Mouse (Mus musculus) liver, postnatal 0 days (tissue): Measurements from ENCODE around the gene Naa20. TPM values are rescaled to one million over a fixed set of nuclear protein-coding genes. Genes with fewer than 3 reads are reported as not detected.

ENCODE experiments used
- ATAC-seq: fragments of 200-750 bp; cut with Nextera tagmentation; 2 replicates; pipeline ENCODE4 v1.8.0; 2017; ENCODE audit warnings: mild to moderate bottlenecking, moderate library complexity
- DNase-seq: peaks from one replicate; pipeline ENCODE4 v3.0.0-alpha.2; 2016
- H3K27ac ChIP-seq: fragments of 300-500 bp; sonication (generic); 2 replicates; pipeline ENCODE4 v1.5.1; 2014; ENCODE audit warnings: antibody characterized with exemption, moderate library complexity, mild to moderate bottlenecking, low read depth
- H3K27me3 ChIP-seq: fragments of 300-500 bp; sonication (generic); 2 replicates; pipeline ENCODE4 v1.6.1; 2014; ENCODE audit warnings: low read length, control low read depth, mixed read lengths; ENCODE audit not compliant: insufficient read depth
- H3K36me3 ChIP-seq: fragments of 300-500 bp; sonication (generic); replicated peaks from 2 replicates; pipeline ENCODE4 v1.6.1; 2014; ENCODE audit warnings: mild to moderate bottlenecking, control low read depth, low read length, moderate library complexity, mixed read lengths; ENCODE audit not compliant: insufficient read depth
- H3K4me1 ChIP-seq: fragments of 300-500 bp; sonication (generic); 2 replicates; pipeline ENCODE4 v1.6.1; 2014; ENCODE audit warnings: antibody characterized with exemption, mild to moderate bottlenecking, control low read depth; ENCODE audit not compliant: insufficient read depth
- H3K4me2 ChIP-seq: fragments of 300-500 bp; sonication (generic); 2 replicates; pipeline ENCODE4 v1.6.1; 2014; ENCODE audit warnings: low read depth, mild to moderate bottlenecking, low read length, moderate library complexity, mixed read lengths
- H3K4me3 ChIP-seq: fragments of 300-500 bp; sonication (generic); 2 replicates; pipeline ENCODE4 v1.5.1; 2014; ENCODE audit warnings: low read depth, low read length
- H3K9ac ChIP-seq: fragments of 300-500 bp; sonication (generic); replicated peaks from 2 replicates; pipeline ENCODE4 v1.6.1; 2014; ENCODE audit warnings: mild to moderate bottlenecking, moderate library complexity
- H3K9me3 ChIP-seq: fragments of 300-500 bp; sonication (generic); 2 replicates; pipeline ENCODE4 v1.6.1; 2016; ENCODE audit warnings: mild to moderate bottlenecking, control low read depth, low read length, mixed read lengths
- CTCF ChIP-seq: sonication (generic); IDR thresholded peaks from 2 replicates; pipeline ENCODE4 v1.5.1; 2016; ENCODE audit warnings: antibody characterized with exemption, low read depth
- EP300 ChIP-seq: IDR thresholded peaks from 2 replicates; pipeline ENCODE4 v1.6.1; 2016; ENCODE audit warnings: antibody characterized with exemption, low read depth, mild to moderate bottlenecking
- WGBS: fragments of 180-500 bp; shearing (Covaris S2); extraction: QIAGEN DNeasy Blood & Tissue Kit; methylation state at CpG from one replicate; pipeline ENCODE4 v1.1.7; 2014; ENCODE audit not compliant: insufficient replicate concordance; 5-methylcytosine and 5-hydroxymethylcytosine counted together
- polyA plus RNA-seq: library from polyadenylated mRNA; unstranded; fragments of >200 nt; fragmentation: Nextera tagmentation; extraction: Ambion mirVana; gene quantifications from 2 replicates; pipeline ENCODE4 v1.2.1, GENCODE M21; 2015

Gene Naa20
- polyA plus RNA-seq, 1 experiment from 2014 or later = 60.0 TPM

DNA sequence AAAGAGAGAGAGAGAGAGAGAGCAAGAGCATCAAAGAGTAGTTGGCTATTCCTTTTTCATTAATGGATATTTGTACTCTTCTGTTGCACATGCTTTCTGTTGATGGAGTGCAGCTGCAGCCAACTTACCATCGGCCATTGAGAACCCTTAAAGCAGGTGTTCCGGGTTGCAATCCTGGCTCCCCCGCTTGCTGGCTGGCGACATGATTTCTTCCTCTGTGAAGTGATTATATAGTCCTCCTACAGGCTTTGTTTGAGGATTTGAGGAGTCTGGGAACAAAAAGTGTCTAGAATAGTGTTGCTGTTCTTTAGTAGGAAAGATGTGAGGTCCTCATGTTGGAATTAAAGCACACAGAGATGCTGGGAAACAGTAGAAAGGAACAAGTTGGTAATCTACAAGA lies 30.6 kb upstream of the Naa20 start:
- WGBS = 85% methylated on average over 4 of the region's 4 CpGs
- H3K36me3 ChIP-seq = peaks cover 5% of the 10 kb centered on the region; the same call in 1 of the 2 replicates
- no peak overlapping the region for H3K4me2 ChIP-seq
- H3K9ac ChIP-seq = no peak overlapping the region
- 0 out of 2 replicates have a peak, but pooled peaks cover 4% of the 10 kb centered on the region for H3K9me3 ChIP-seq
- no peaks in the 10 kb centered on the region for H3K27me3 ChIP-seq
- H3K4me3 ChIP-seq = no peak overlapping the region
- no peak for ATAC-seq
- H3K4me1 ChIP-seq = no peaks in the 10 kb centered on the region; the same call in 1 of the 2 replicates
- H3K27ac ChIP-seq = no peak overlapping the region
- TF ChIP-seq EP300 (no peak), CTCF (no peak)
- no peak for DNase-seq

DNA sequence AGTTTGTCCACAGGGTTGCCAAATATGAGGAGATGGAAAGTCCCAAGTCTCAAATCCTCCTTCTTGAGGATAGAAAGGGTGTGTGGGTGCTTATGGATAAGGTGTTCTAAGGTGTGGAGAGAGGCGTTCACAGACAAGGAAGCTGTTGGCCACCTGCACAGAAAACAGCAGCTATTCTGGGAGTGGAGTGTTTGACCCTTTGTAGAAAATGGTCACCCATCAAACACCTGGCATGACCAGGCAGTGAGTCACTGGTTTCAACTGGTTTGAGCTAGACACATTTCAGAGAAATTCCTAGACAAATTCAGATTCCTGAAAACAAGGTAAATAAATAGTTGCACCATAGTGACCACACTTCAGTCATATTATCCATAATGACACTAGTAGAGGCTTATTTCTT lies 29.8 kb upstream of the Naa20 start:
- H3K4me2 ChIP-seq = no peak overlapping the region
- no peaks in the 10 kb centered on the region for H3K27me3 ChIP-seq
- no peak overlapping the region for H3K4me3 ChIP-seq
- no peak overlapping the region for H3K27ac ChIP-seq
- no peaks in the 10 kb centered on the region; the same call in 1 of the 2 replicates for H3K4me1 ChIP-seq
- DNase-seq (no peak), ATAC-seq (no peak)
- whole genome bisulfite sequencing = 90% methylated on average over 1 of the region's 1 CpGs
- 0 out of 2 replicates have a peak, but pooled peaks cover 2% of the 10 kb centered on the region for H3K9me3 ChIP-seq
- H3K9ac ChIP-seq = no peak overlapping the region
- no peak for TF ChIP-seq CTCF
- TF ChIP-seq EP300 = no peak
- peaks cover 8% of the 10 kb centered on the region for H3K36me3 ChIP-seq

DNA sequence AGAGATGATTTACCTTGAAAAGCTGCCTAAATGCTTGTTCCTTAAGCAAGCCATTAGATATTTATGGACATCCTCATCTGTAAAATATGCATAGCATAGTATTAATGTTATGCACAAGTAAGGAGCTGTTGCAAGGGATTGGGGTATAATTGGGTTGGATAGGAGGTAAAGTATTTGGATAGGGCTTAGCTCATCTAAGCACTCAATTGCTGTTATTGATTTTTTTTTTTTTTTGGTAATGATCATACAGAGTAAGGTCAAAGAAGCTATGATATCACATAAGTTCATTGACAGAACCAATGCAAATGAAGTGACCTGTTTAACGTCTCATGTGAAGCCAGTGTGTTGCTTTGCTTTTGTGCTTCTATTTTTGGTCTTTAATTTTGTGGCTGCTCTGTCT lies 27.9 kb upstream of the Naa20 start:
- Histone ChIP-seq H3K27ac (no peak overlapping the region), H3K9me3 (no peaks in the 10 kb centered on the region), H3K9ac (no peak overlapping the region), H3K4me2 (no peak overlapping the region), H3K27me3 (no peaks in the 10 kb centered on the region), H3K4me3 (no peak overlapping the region), H3K4me1 (no peaks in the 10 kb centered on the region; the same call in 1 of the 2 replicates), H3K36me3 (peaks cover 17% of the 10 kb centered on the region)
- WGBS = 47% methylated on average over 1 of the region's 1 CpGs
- DNase-seq (no peak), ATAC-seq (peak; percentile 93)
- TF ChIP-seq CTCF (no peak), EP300 (no peak)

DNA sequence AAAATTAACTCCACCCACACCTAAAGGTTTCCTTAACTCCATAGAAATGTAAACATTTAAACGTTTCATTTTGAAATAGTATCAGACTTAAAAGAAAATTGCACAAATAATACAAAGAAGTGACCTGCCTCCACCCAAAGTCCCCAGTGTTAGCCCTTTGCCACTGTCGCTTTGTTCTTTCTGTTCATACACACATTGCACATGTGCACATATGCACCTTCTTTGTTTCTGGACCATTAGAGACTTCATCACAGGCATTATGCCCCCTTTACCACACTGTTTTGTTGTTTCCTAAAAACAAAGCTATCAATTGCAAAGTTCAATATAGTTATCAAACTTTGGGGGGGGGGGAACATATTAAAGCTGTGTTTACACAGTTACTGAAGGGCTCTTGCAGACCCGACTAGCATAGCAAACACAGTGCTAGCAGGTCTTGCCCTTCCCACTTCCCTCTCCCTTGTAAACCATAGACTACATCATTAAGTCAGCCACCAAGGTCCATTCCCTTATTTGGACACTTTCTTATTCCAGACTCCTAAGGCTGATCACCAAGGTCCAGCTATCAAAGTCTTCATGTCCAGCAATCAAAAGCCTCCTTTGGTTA lies 26.9 kb upstream of the Naa20 start:
- Histone ChIP-seq H3K27me3 (no peaks in the 10 kb centered on the region), H3K9me3 (no peaks in the 10 kb centered on the region), H3K4me3 (no peak overlapping the region), H3K36me3 (peaks cover 20% of the 10 kb centered on the region), H3K27ac (no peak overlapping the region), H3K4me2 (no peak overlapping the region), H3K4me1 (no peaks in the 10 kb centered on the region; the same call in 1 of the 2 replicates), H3K9ac (no peak overlapping the region)
- WGBS = 56% methylated on average over 3 of the region's 3 CpGs
- TF ChIP-seq EP300 (no peak), CTCF (no peak)
- DNase-seq (no peak), ATAC-seq (no peak)

DNA sequence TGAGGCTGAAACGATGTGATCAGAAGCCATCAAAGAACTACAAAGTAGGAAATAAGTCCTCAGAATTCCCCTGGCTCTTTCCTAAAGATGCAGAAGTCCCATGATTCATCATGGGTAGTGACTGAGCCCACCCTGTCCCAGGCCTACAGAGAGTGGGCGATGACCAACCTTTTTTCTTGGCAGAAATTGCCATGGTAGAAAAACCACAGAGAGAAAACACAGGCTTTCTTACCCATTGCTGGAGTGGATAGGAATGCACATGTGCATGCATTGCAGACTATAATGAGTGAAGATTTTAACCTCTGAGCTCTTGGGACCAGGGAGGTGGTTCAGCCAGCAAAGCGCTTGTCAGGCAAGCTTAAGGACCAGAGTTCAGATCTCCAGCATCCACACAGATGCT lies 24.7 kb upstream of the Naa20 start:
- DNase-seq = no peak
- Histone ChIP-seq H3K27ac (no peak overlapping the region), H3K27me3 (no peaks in the 10 kb centered on the region), H3K4me3 (no peak overlapping the region), H3K9me3 (no peaks in the 10 kb centered on the region), H3K4me1 (no peaks in the 10 kb centered on the region; the same call in 1 of the 2 replicates), H3K36me3 (peaks cover 27% of the 10 kb centered on the region), H3K9ac (no peak overlapping the region), H3K4me2 (no peak overlapping the region)
- no peak for ATAC-seq
- TF ChIP-seq EP300 = no peak
- TF ChIP-seq CTCF = no peak
- 82% methylated on average over 3 of the region's 3 CpGs for WGBS

DNA sequence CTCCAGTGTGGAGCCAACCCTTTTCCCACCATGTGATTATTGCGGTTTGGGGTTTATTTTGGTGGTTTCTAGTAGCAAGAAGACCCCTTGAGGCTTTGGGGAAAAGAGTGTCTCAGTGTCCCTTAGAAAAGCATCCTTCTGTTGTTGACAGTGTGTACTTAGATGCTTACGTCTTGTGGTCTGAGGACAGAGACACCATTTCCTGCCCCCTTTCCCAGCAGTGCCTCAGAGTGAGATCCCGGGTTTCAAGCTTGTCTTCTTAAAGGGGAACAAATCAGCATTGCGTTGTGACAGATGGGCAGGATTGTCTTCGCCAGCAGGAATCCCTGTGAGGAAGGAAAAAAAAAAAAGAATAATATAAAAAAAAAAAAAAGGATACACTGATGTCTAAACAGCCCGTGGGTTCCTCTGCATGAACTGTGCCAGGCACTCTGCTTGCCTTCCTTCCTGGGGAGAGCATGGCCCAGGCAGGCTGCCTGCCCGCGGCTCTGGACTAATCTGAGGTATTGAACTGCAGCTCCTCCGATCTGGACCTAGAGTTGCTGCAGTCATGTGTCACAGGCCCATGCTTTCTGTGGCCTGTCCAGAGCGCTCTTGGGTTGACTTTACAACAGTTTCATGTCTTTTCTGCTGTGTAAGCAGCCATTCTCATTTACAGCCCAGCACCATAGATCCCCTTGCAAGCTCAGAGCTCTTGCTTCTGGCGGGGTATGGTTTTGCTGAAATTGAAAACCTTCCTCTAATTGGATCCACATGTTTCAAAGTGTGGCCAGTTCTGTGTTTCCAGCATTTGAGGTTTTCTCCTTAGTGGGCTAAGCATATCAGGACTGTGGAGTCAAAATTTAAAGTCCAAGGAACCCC lies 20.8 kb upstream of the Naa20 start:
- Histone ChIP-seq H3K9me3 (no peaks in the 10 kb centered on the region), H3K9ac (no peak overlapping the region), H3K4me3 (no peak overlapping the region), H3K27ac (peak overlapping the region; percentile 29; the same call in 1 of the 2 replicates), H3K36me3 (peaks cover 40% of the 10 kb centered on the region), H3K27me3 (no peaks in the 10 kb centered on the region), H3K4me2 (no peak overlapping the region), H3K4me1 (no peaks in the 10 kb centered on the region)
- ATAC-seq (peak; percentile 30; the same call in 1 of the 2 replicates), DNase-seq (no peak)
- 52% methylated on average over 11 of the region's 11 CpGs for WGBS
- no peak for TF ChIP-seq EP300
- no peak for TF ChIP-seq CTCF
